7 mouse cellular contexts compared by ENCODE assay signal in the genomic region with DNA sequence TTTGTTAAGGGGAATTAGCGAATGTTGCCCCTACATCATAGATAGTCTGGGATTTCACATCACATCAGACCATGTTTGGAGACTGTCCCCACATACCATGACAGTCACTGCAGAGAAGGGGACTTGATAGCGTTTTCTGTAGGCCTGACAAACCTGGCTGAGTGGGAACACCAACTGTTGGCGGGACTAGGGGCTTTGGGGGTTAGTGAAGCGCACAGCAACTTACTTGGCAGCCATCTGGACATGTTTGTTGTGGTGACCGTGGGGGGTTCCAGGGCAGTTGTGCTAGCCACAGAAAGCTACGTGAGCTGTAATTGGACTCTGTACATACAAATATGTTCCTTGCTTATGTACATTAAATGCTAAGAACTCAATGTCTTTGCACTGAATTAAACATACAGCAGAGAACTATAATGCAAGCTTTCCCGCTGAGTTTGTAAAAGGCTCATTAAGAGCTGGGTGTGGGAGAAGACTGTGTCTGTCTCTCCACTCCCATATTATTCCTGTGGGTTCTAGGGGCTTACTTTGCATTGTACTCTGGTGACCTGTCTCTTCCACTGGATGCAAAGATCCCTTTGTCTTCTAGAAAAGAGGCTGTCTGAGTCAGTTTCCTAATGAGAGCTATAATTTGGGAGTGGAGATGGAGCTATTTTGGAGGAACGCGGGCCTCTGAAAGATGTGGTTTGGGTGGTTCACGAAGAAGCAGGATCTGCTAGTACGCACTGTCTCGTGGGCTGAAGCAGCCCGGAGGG. TPM values are rescaled to one million over a fixed set of nuclear protein-coding genes. Genes with fewer than 3 reads are reported as not detected.
DNase-seq lines count a peak whose midpoint lies in the region; ATAC-seq and TF ChIP-seq lines count a peak whose summit lies in the region.

No protein-coding gene starts in this region.

- H3K4me3 ChIP-seq in lung, embryonic 15.5 days = no peak overlapping the region
- H3K4me3 ChIP-seq in embryonic fibroblast, embryonic 13.5 days (ENCODE audit: insufficient read depth, low read length) = no peak overlapping the region
- H3K4me3 ChIP-seq in limb, embryonic 14.5 days (replicated peaks; ENCODE audit: low read length) = no peak overlapping the region; the same call in 1 of the 2 replicates

- no peaks in the 10 kb centered on the region for H3K9me3 ChIP-seq in lung, embryonic 15.5 days
- no peaks in the 10 kb centered on the region for H3K9me3 ChIP-seq in limb, embryonic 14.5 days (ENCODE audit: control insufficient read depth, low read length)

- H3K4me2 ChIP-seq in lung, embryonic 15.5 days = no peak overlapping the region; the same call in 1 of the 2 replicates
- peak overlapping the region; percentile 29; the same call in 1 of the 2 replicates for H3K4me2 ChIP-seq in limb, embryonic 14.5 days (replicated peaks; ENCODE audit: low read depth, low read length, severe bottlenecking)

- H3K27me3 ChIP-seq in lung, embryonic 15.5 days = no peaks in the 10 kb centered on the region
- no peaks in the 10 kb centered on the region for H3K27me3 ChIP-seq in limb, embryonic 14.5 days (ENCODE audit: control insufficient read depth, insufficient read depth, low read length)

- peak overlapping the region; percentile 51 for H3K27ac ChIP-seq in lung, embryonic 15.5 days
- peak overlapping the region; percentile 20; the same call in 1 of the 2 replicates for H3K27ac ChIP-seq in embryonic fibroblast, embryonic 13.5 days (ENCODE audit: insufficient read depth, low read length)
- H3K27ac ChIP-seq in limb, embryonic 14.5 days (replicated peaks; ENCODE audit: low read depth, low read length) = peak overlapping the region; percentile 8

- WGBS in lung, embryonic 15.5 days = 73% methylated on average over 13 of the region's 13 CpGs
- WGBS in limb, embryonic 14.5 days = 39% methylated on average over 13 of the region's 13 CpGs

- peaks cover 35% of the 10 kb centered on the region for H3K4me1 ChIP-seq in lung, embryonic 15.5 days
- H3K4me1 ChIP-seq in embryonic fibroblast, embryonic 13.5 days (ENCODE audit: control insufficient read depth, insufficient read depth, low read length) = peaks cover 17% of the 10 kb centered on the region
- H3K4me1 ChIP-seq in limb, embryonic 14.5 days (ENCODE audit: control insufficient read depth, insufficient read depth, low read length) = peaks cover 56% of the 10 kb centered on the region

- ATAC-seq in lung, embryonic 15.5 days (ENCODE audit: borderline replicate concordance, extremely low read depth, low FRiP score, low TSS enrichment) = no peak
- ATAC-seq in limb, embryonic 14.5 days (ENCODE audit: low FRiP score, low read depth) = peak; percentile 28; the same call in 1 of the 2 replicates

- no peaks in the 10 kb centered on the region for H3K36me3 ChIP-seq in lung, embryonic 15.5 days
- peaks cover 6% of the 10 kb centered on the region; the same call in 1 of the 2 replicates for H3K36me3 ChIP-seq in limb, embryonic 14.5 days (ENCODE audit: control insufficient read depth, insufficient read depth, low read length)

- TF ChIP-seq POLR2A in embryonic fibroblast, embryonic 13.5 days (IDR thresholded peaks at IDR 0.05; ENCODE audit: low read depth, low read length) = no peak
- no peak for TF ChIP-seq POLR2A in limb, embryonic 14.5 days (IDR thresholded peaks at IDR 0.05; ENCODE audit: borderline replicate concordance, extremely low read depth, insufficient read depth, insufficient read length)

- no peak for DNase-seq in lung, postnatal 36 days
- no peak for DNase-seq in limb, embryonic 14.5 days (ENCODE audit: low spot score)
- DNase-seq in retina, postnatal 1 day = peak; percentile 93
- DNase-seq in spleen, adult 12 weeks (ENCODE audit: low spot score) = no peak
- DNase-seq in spleen, postnatal 10 days (ENCODE audit: low spot score in 2 of 2) = no peak

- H3K9ac ChIP-seq in lung, embryonic 15.5 days = no peak overlapping the region
- H3K9ac ChIP-seq in limb, embryonic 14.5 days (ENCODE audit: low read depth, low read length, severe bottlenecking) = no peak overlapping the region; the same call in 1 of the 2 replicates

- TF ChIP-seq CTCF in embryonic fibroblast, embryonic 13.5 days (IDR thresholded peaks at IDR 0.05; ENCODE audit: borderline replicate concordance, insufficient read depth, low read length) = no peak

RNA-seq across cellular contexts. Expression of gene Csrp2, which starts 11.7 kb away (rescaled TPM):
- polyA plus RNA-seq in lung, embryonic 15.5 days (2015; fragmentation: Nextera tagmentation; extraction: Ambion mirVana) = 185 and 193 TPM in 2 replicates
- polyA plus RNA-seq in embryonic fibroblast, embryonic 13.5 days (2011; ENCODE audit: insufficient read length, low read depth, missing spikeins) = 70.6 and 92.6 TPM in 2 replicates
- 124 and 168 TPM in 2 replicates for polyA plus RNA-seq in limb, embryonic 14.5 days (2012; rRNA removed)
- 155 and 170 TPM in 2 replicates for polyA plus RNA-seq in limb, embryonic 14.5 days (2014; fragmentation: Nextera tagmentation; extraction: Ambion mirVana)
